Mouse (Mus musculus) urinary bladder, postnatal 14 days (tissue): ENCODE measurements around the gene Olfr1353.
"Not testable (repeated sequence)": the region's sequence is repeated elsewhere in the genome, so short reads cannot be mapped to it uniquely, and the experiment has no call there.

Experiments used
- DNase-seq: peaks from one replicate; pipeline ENCODE4 v3.0.0; 2021; ENCODE audit warnings: low spot score

Gene Olfr1353

GRCm38 (mm10) chr10:78963009-78963408, at the start of gene Olfr1353:
Gene Olfr1353 (plus strand): TSS chr10:78963309.
- not testable (repeated sequence) for DNase-seq

GRCm38 (mm10) chr10:78950336-78950735, 12.8 kb upstream of the Olfr1353 start, which contains the start of gene Olfr8:
Gene Olfr8 (plus strand): TSS chr10:78950636.
- not testable (repeated sequence) for DNase-seq

GRCm38 (mm10) chr10:78980750-78981149, 17.6 kb downstream of the Olfr1353 start, which contains the start of gene Olfr1352:
Gene Olfr1352 (plus strand): TSS chr10:78981050.
- DNase-seq = no peak

- DNase-seq = no peak
These were observed 49.1 kb downstream of the Olfr1353 start, which contains the start of gene Olfr1351 for GRCm38 (mm10) chr10:79012172-79012571. Gene Olfr1351 (plus strand): TSS chr10:79012472.
